Mouse (Mus musculus) G1E-ER4 (cell line): ENCODE measurements around the gene Metap2. TPM values are rescaled to one million over a fixed set of nuclear protein-coding genes. Genes with fewer than 3 reads are reported as not detected.

Source experiments
- GATA1 ChIP-seq: IDR thresholded peaks from one replicate; pipeline ENCODE4 v1.8.0; 2012; ENCODE audit warnings: low read length, inconsistent platforms
- polyA plus RNA-seq: library from polyadenylated mRNA; stranded (reverse); fragments of >175 nt; gene quantifications from 2 replicates; pipeline ENCODE4 v1.2.3, GENCODE M21; 2012

Metap2 gene
- polyA plus RNA-seq, 1 experiment = 1,051 TPM

DNA sequence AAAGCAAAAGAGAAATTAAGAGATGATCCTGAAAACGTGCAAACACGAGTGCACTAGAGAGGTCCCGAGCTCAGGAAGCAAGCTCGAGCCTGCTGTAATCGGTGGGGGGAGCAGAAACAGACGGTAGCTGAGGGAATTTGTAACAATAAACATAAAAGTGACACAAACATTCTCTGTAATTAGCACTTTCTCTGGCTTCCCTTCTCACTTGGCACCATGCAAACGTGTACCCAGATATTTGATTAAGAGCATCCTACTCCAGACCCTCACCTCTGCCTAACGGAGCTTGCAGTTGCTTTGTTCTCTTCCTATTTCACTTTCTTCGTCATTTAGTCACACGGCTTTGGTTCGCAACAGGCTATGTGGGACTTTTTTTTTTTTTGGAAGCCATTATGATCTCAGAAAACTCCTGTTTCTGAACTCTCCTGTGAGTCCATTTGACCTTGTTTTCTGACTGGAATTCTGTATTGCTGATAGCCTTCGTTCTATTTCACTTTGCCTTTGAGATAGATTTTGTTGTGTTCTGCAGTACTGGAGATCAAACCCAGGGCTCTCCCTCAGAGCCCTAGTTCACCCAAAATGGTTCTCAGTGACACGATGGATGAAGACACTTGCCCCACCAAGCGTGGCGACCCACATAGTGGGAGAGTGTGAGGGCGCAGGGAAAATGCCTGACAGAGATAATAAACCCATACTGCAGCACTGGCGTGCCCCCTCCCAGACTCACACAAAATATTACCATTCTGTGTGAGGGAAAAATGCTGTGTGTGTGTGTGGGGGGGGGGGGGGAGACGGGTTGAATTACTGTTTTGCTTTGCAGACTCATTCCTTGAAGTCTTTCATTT is 64.9 kb downstream of the Metap2 start:
- no peak for TF ChIP-seq GATA1

DNA sequence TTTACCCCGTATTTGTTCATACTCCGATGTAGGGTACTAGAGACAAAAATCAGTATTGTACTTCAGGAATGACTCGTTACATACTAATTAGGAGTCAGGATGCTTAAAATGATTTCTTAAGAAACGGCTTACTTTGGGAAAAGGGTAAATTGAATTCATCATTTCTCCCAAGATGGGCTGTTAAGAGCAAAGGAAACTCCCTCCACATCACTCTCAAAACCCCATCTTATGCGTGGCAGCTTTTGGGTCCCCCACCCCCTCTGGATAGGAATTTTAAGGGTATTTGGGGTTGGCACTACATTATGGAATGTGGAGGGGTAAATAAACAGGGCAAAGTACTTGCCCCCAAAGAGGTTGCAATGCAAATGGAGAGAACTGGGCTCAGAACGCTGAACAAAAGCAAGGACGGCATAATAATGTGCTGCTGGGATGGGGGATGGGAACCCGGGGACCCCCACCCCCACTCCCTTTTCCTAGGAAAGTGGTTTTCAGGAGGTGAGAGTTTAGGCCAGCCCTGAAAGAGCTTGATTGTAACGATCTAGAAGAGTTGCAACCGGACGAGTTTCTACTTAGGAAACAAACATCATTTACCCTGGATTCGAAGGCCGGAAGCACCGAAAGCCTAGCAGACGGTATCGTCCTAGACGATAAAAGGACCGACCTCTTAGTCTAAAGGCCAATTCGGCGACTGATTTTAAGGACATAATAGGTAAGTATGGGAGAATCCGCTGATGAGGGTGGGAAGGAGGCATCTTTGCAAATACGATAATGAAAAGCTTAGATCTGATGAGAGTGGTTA is 65.8 kb downstream of the Metap2 start, which contains the start of gene Usp44:
TSS of gene Usp44 (plus strand) at position 625 of the 799 bp plus-strand sequence.
- TF ChIP-seq GATA1 = no peak

DNA sequence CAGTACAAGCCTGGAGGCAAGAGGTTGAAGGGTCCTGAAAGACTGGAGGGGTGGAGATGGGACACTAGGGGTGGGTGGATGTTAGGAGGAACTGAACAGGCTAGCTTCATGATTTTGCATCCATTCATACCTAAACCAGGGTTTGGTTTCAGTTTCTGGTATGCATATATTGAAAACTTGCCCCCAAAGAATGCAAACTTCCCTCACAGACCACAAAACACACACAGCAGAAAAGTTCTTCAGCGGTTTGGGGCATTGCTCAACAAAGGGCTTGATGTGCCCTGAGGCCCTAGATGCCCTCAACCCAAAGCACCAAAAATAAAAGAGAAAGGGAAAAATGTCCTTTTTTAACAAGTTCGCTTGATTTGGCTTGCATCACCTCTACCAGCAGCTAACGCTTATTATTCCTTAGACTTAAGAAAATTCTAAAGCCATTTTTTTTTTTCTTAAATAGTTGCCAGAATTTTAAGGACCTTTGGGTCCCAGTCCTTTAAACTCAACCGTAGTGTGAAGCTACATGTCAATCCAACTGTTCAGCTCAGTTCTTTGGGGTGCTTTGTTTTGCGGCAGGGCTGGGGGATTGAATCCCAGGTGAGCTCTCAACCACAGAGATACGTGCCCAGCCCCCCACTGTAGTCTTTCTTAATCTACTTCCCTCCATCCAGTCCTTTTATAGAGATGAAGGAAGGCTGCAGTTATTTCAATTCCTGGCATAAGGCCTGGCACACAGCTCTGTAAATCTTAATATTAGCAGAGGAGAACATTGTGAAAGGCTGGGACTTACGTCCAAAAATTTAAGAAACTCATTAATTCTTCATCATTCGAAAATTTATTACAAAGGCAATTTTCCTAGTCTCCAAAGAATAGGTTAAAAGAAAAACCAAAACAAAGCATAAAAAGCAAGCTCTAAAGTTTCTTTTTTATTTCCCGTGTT is 66.7 kb downstream of the Metap2 start:
- no peak for TF ChIP-seq GATA1

DNA sequence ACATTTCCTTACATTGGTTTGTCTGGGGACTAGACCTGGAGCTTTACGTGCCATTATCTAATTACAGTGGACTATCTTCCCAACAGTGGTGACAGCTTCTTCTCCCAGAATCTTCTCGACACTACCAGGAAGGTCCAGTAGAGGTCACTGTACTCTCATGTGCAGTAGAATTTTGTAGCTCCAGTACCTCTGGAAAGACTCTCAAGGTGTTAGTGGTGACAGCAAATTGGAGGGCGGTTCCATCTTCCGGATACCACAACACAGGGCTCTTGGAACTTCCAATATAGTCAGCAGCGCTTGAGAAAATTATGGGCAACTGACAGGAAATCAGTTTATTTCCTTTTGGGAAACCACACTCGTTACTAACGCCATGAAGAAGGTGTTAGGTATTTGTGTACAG is 78.2 kb downstream of the Metap2 start:
- no peak for TF ChIP-seq GATA1

DNA sequence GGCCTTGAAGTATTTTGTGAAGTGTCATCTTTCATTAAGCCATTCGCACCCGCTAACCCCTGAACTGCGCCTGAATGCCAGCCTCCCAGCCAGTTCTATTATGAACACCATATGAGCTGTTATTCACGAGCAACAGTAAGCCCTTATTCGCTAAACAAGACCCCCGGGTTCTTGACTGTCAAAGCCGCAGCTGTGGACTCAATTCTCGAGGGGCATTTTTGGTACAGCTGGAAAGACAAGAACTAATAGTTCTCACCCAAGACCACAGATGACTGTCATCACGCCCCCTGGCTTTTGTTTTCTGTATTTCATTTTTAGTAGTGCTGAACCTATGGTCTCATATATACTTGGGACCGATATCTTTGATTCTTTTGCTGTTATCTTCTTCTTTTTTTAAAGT is 83.1 kb downstream of the Metap2 start:
- no peak for TF ChIP-seq GATA1

DNA sequence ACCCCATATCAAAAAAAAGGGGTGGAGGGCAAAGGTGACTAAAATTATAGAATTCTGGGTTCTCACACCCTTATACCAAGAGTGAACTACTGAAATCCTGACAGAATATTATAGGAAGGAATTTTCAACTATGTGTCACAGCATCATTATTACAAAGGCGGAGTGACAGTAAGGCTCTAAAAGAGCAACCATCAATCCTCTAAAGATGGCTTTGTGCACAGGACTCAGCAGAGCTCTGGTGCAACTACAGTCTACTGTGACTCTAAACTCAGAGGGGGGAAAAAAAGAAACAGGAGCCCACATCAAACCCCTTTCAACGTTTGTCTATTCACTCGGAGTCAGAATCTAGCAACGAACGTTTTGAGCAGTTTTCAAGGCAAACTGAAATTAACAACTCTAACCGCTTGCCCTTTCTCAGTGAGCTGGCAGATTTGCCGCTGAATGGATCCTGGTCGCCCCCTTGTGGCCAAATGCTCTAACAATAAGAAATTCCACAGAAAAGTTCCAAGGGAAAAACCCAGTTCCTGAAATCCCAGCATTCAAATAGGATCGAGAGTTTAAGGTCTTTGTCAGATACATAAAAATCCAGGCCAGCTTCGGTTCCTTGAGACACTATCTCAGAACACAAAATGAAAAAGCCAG is 84.0 kb downstream of the Metap2 start:
- no peak for TF ChIP-seq GATA1

DNA sequence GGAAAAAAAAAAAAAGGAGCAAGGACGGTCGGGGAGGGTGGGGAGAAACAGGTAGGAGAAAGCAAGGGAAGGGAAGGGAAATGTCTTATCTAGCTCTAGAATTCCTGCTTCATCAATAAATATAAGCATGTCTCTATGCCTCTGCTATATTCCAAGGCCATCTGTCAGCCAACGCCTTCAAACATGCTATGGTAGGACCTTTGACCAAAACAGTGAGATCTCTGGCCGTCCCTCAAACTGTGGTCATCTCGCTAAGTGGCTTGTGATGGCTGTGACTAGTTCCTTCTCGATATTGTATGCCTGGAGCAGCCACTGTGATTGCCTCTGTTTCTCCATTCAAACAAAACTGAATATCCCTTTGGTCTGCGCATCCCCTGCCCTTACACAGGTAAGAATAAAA is 84.8 kb downstream of the Metap2 start:
- TF ChIP-seq GATA1 = no peak

DNA sequence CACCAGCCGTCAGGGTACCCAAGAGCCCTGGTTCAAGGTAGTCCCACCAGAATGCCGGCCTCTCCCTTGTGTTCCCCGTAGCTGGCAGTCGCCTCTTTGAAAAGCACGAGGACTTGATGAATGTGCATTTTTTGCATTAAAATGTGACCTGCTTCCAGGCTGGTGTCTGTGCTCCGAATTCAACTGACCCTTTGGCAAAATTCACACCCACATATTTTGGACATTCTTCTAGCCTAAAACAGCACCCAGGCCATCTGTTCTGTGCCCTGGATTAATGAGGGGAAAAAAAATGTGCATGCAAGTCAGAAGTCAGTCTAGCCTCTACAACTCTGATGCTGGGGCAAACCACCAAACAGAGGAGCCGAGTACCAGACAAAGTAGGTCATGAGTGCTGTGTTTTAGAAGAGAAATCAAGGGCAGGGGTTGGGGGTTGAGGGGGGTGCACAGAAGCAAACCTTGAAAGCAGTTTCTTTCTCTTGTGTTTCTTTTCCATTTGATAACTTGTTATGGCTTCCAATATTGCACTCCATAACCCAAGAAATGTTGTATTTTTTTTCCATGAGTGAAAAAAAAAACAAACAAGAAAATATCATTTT is 86.2 kb downstream of the Metap2 start:
- no peak for TF ChIP-seq GATA1

Other genes with a start within 250 kb of the Metap2 start
- 1.1 and 1.3 TPM in 2 replicates for gene Usp44, start 65.5 kb downstream of the Metap2 start, polyA plus RNA-seq
- 3.4 and 3.6 TPM in 2 replicates for gene Vezt, start 138.7 kb upstream of the Metap2 start, polyA plus RNA-seq
- gene Fgd6, start 138.9 kb upstream of the Metap2 start, polyA plus RNA-seq = 0.94 and 1.1 TPM in 2 replicates